10 mouse cellular contexts compared by ENCODE assay signal in the genomic region with DNA sequence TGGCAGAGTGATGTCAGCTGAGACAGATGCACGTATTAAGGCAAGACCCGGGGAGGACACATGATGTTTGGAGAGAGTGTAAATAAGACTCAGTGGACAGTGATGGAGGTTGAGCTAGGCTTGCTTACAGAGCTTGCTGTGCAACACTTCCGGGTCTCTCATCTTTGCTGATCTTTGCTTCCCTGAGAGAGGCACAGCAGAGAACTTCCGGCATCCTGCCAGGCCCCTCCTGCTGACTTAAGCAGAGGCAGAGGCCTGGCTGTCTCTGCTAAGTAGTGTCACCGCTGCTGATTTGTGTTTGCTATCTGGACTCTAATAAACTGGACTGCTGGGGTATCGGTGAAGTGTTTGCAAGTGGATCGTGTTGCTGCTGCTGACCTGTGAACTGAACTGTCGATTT. TPM values are rescaled to one million over a fixed set of nuclear protein-coding genes. Genes with fewer than 3 reads are reported as not detected.
A peak's percentile ranks its signal among the peaks of the same experiment; 100 is the strongest.
DNase-seq lines count a peak whose midpoint lies in the region; ATAC-seq and TF ChIP-seq lines count a peak whose summit lies in the region.
"Had no signal": no experiment of that assay in that cellular context is flagged by ENCODE, and none has a peak within 500 bp of the region (broad histone marks: within the 10 kb centered on the region; RNA-seq: fewer than 3 reads in every experiment).

No protein-coding gene starts in this region.

- DNase-seq in right cerebral cortex, postnatal 10 days (ENCODE audit: low spot score in 2 of 2) = peak; percentile 58 to 67
- DNase-seq in right cerebral cortex, postnatal 36 days (ENCODE audit: low spot score in 2 of 2) = no peak
- DNase-seq in right cerebral cortex, postnatal 25 days = no peak
- DNase-seq in retina, embryonic 14.5 days (ENCODE audit: low spot score) = no peak
- no peak for DNase-seq in left cerebral cortex, adult 18-20 months (ENCODE audit: low spot score in 2 of 2)

- peak overlapping the region; percentile 90 for H3K27ac ChIP-seq in bone marrow macrophage, adult 2 months (ENCODE audit: insufficient read depth, low read depth, low read length)
- H3K27ac ChIP-seq in small intestine, adult 2 months (ENCODE audit: insufficient read depth, low read depth, low read length) = peak overlapping the region; percentile 42; the same call in 1 of the 2 replicates
- H3K27ac ChIP-seq: embryonic facial prominence, embryonic 15.5 days; layer of hippocampus, adult 2 months had no signal

- no peaks in the 10 kb centered on the region; the same call in 1 of the 2 replicates for H3K27me3 ChIP-seq in small intestine, adult 2 months (ENCODE audit: control insufficient read depth, insufficient read depth, low read length)
- H3K27me3 ChIP-seq: embryonic facial prominence, embryonic 15.5 days had no signal

- no peak for TF ChIP-seq POLR2A in bone marrow macrophage, adult 2 months (IDR thresholded peaks at IDR 0.05; ENCODE audit: borderline replicate concordance, low read depth, low read length)
- no peak for TF ChIP-seq POLR2A in small intestine, adult 2 months (IDR thresholded peaks at IDR 0.05; ENCODE audit: low read depth, low read length)

- no peaks in the 10 kb centered on the region for H3K36me3 ChIP-seq in small intestine, adult 2 months (ENCODE audit: control insufficient read depth, insufficient read depth, low read length)
- H3K36me3 ChIP-seq: embryonic facial prominence, embryonic 15.5 days had no signal

- no peak for TF ChIP-seq CTCF in bone marrow macrophage, adult 2 months (IDR thresholded peaks at IDR 0.05; ENCODE audit: low read depth, low read length)
- no peak for TF ChIP-seq CTCF in small intestine, adult 2 months (IDR thresholded peaks at IDR 0.05; ENCODE audit: extremely low read depth, insufficient read length, insufficient replicate concordance, low read depth, low read length)

- 32% methylated on average over 8 of the region's 8 CpGs for WGBS in small intestine, adult 2 months

- peaks cover 39% of the 10 kb centered on the region for H3K4me1 ChIP-seq in bone marrow macrophage, adult 2 months (ENCODE audit: control insufficient read depth, insufficient read depth, low read length)
- peaks cover 2% of the 10 kb centered on the region; the same call in 1 of the 2 replicates for H3K4me1 ChIP-seq in small intestine, adult 2 months (ENCODE audit: control insufficient read depth, insufficient read depth, insufficient read length, low read length)

- peak; percentile 63 for ATAC-seq in inflammation-experienced regulatory T-cells, adult 6 months

- H3K4me3 ChIP-seq in bone marrow macrophage, adult 2 months (ENCODE audit: insufficient read depth, low read length) = peak overlapping the region; percentile 53
- H3K4me3 ChIP-seq in small intestine, adult 2 months (ENCODE audit: low read depth, low read length) = no peak overlapping the region
- H3K4me3 ChIP-seq: embryonic facial prominence, embryonic 15.5 days; layer of hippocampus, adult 2 months had no signal

RNA-seq across cellular contexts. Expression of gene Map3k14, which starts 40.6 kb away (rescaled TPM):
- 17.9 and 18.7 TPM in 2 replicates for polyA plus RNA-seq in bone marrow macrophage, adult 2 months (2012; ENCODE audit: insufficient read depth, insufficient read length, missing spikeins)
- polyA plus RNA-seq in inflammation-experienced regulatory T-cells, adult 6 months (2017; shearing (Covaris generic)) = 10 to 100 TPM; 19.9 to 41.4 (median 31.4) TPM
- 9.9 and 12.7 TPM in 2 replicates for polyA plus RNA-seq in small intestine, adult 2 months (2012; rRNA removed)
- total RNA-seq in left cerebral cortex, adult 18-20 months (2021) = 1 to 10 TPM; 5.7 to 5.9 TPM

RNA-seq across cellular contexts. Expression of gene Arhgap27, which starts 55.6 kb away (rescaled TPM):
- 23.8 and 24.6 TPM in 2 replicates for polyA plus RNA-seq in bone marrow macrophage, adult 2 months (2012; ENCODE audit: insufficient read depth, insufficient read length, missing spikeins)
- polyA plus RNA-seq in inflammation-experienced regulatory T-cells, adult 6 months (2017; shearing (Covaris generic)) = 10 to 100 TPM; 22.2 to 27.8 (median 25.8) TPM
- 105 and 122 TPM in 2 replicates for polyA plus RNA-seq in small intestine, adult 2 months (2012; rRNA removed)
- total RNA-seq in left cerebral cortex, adult 18-20 months (2021) = 10 to 100 TPM; 11.9 to 15.1 TPM

Comparison
In these comparisons a context has a peak if more than half of its experiments do, and no peak if none do; other contexts are left out.
1. DNase-seq: peak in right cerebral cortex, postnatal 10 days (2 of 2); none in right cerebral cortex, postnatal 36 days (0 of 2), right cerebral cortex, postnatal 25 days (single experiment), retina, embryonic 14.5 days (single experiment) and left cerebral cortex, adult 18-20 months (0 of 2).